Mouse (Mus musculus) right cerebral cortex, postnatal 4 days (tissue): ENCODE data around the gene Gm39115.

Experiments
- DNase-seq: peaks from one replicate; pipeline ENCODE4 v3.0.0-alpha.2; 2022

Gm39115 gene

DNA sequence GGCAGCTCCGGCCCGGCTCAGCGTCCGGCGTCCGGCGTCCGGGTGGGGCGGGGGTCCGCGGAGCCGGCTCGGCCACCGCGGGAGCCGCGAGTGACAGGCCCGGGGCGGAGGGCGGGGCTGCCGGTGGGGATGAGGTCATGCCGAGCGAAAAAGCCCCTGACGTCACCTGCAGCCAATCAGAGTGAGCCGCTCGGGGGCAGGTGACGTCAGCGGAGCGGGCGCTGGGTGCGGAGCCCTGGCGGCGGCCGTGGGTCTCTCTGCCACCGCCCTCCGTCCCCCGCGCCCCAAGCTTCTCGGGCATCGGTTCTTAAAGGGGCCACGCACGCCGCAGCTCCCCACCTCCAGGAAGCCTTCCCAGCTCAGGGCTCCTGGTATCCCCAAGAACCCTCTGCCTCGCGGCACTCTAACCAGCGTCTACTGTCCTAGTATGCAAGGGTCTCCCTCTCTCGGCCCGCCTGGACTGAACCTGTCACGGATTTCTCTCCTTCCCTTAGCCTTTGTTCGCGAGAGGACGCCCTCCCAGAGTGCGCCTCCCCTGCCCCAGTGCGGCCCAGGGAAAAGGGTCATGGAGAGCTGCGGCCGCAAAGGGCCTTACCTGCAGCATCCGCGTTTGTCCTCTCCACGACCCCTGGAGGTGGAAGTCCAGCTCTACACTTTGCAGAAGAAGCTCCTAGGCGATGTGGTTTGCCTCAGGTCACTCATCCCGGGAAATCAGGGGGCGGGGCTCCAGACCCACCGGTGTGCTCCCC lies 40.5 kb downstream of the Gm39115 start, which contains the start of gene Dusp8:
Gene Dusp8 (minus strand): TSS at position 661 of the 749 bp plus-strand sequence.
- peak; percentile 93 for DNase-seq

DNA sequence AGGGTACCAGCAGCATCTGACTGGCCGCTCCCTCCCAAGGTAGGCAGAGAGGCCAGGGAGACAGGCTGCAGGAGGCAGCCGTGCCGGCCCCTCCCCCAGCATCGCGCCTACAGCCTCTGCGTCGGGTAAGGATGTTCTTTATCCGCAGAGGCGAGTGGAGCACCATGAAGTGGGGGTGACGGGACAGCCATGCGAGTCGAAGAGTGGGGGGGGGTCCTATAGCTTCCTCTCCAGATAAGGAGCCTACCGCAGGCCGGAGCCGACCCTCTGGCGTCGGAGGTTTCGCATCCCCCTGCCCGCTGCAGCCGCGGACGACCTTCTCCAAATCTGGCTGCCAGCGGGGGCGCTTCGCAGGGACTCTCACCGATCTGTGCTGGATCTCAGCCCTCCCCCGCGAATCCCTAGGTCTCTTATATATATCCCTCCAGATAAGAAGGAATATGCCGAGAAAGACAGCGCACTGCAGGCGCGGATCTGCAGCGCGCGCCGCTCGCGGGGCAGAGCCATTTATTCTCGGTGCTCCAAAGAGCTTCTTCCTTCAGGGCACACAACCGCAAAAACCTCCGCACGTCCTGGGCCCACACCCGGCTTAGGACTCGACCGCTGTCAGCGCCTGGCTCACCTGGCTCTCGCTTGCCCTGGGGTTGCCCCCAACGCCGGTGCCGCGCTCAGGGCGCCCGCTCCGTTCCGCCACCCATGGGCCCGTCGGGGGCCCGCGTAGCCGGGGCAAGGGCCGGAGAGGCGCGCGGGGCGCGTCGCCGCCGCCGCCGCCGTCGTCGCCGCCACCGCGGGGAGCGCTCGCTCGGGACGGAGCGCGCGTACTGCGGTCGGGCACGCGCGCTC lies 41.3 kb downstream of the Gm39115 start:
- DNase-seq: peak; percentile 62

DNA sequence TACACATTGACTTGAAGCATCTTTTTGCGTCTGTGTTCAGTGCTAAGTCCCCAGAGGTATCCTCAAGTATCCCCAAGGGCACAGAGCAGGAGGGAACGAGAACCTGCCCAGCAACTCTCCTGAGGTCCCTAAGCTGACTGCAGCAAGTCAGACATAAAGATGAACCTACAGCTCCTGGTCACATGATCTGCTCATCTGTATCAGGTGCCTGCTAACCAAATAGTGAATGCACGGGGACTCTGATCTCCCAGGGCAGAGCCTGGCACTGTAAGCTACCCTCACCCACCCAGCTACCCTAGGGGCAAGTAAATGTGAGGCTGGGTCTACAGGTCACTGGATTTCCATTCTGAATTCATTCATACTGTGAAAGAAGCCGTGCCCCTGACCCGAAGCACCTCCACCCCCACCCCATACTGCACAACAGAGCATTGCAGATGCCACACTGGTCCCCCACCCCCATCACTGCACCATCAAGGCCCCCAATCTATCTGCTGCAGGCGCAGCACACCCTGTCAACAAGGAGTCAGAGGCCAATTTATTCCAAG lies 42.1 kb downstream of the Gm39115 start:
- no peak for DNase-seq

DNA sequence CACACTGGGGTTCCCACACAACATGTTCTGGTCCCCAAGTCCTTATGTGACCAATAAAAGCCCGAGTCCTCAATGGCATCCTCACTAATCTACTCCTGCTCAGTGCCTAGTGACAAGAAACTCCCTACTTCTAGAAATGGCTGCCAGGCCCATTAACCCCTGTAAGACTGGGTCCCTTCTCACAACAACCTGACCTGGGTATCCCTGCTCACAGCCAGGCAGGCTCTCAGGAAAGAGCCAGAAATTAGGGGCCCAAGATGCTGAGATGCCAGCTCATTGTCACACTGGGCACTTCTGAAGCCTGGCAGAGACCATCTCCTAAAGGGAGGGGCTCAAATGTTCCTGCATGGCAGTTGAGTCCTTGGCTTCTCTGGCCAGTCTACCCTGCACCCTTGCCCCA lies 42.8 kb downstream of the Gm39115 start:
- no peak for DNase-seq

DNA sequence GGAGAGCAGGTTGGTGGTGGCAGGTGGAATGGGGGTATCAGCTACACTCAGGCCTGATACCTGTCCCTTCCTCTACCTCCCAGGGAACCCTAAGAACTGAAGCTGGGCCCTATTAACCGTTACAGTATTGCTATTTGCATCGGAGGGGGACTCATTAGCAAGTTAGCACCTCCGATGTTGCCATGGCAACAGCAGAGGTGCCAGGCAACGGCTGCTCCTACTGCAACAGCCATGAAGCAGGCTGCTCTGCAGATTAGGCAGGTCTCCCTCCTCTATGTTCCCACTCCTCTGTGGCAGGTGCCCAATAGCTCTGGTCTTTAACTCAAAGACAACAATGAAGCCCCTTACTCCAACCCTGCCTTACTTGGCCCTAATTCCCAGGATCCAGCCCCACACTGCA lies 44.0 kb downstream of the Gm39115 start:
- peak; percentile 55 for DNase-seq

DNA sequence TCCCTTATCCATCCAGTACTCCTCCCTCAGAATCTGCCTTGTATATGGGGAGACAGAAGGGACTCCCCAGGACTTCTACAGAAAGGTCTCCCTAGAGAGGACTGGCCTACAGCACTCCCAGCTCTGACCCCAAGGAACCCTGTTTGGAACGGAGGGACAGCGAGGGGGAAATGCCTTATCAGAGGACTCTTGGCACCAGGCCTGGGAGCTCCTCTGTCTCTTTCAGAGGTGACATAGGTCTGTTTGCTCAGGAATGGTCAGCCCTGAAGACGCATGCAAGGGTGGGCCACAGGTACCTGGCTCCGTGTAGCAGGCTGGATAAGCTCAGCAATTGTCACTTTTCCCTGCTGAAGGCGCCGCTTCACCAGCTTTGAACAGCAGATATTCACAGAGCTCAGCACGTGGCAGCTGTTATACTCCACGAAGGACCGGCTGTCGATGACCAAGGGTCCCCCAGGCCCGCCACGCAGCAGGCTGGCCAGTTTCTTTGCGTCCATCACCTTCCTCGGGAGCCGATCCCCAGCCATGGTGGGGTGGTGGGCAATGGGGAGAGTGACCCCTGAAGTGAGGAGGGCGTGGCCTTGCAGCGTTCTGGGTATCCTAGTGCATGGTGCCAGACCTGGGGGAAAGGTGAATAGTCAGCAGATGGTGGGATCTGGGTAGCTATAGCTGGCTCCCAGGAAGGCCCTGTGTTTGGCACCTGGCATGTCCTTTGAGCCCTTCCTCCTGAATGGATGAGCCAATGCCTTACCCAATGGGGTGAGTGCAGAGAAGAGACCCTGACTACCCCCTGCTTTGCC lies 46.0 kb downstream of the Gm39115 start:
- DNase-seq: no peak

DNA sequence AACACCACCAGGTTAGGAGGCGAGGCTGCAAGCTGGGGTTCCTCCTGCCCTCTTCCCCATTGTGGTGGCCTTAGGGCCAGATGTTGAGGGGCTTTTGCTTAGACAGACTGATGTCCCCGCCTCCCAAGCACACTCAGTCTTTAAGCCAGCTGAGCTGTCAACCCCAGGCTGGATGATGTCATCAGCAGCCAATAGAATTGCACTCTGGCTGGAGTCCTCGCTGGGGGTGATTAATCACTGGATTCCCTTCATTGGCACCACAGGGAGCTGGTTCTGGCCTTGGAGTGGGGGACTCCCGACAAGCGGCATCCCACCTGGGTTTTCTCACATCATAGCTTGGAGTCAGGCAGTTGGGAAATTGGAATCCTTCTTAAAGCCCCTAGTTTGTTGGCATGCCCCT lies 46.9 kb downstream of the Gm39115 start:
- peak; percentile 24 for DNase-seq

DNA sequence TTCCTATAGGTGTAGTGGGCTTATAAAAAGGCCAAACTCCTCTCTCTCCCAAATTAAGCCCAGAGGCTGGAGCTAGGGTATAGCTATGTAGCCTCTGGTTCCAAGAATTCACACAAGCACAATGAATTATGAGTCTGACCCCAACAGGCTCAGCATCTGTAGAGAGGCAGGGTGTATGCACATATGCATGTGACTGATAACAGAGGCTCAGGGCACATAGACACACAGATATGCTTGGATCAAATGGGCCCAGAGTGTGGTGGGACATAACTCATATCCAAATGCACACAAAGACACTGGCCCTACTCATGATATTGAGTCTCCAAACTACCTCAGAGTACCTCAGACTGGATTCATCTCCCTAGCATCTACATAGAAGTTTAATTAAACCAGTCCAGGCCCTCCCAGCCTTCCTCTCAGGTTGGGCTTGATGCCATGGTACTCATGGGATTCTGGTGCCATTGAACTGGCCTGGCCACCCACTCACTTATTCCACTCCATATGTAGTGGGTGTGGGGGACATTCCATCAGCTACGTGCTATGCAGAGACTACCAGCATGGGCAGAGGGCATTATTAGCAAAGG lies 48.7 kb downstream of the Gm39115 start:
- DNase-seq: no peak

DNA sequence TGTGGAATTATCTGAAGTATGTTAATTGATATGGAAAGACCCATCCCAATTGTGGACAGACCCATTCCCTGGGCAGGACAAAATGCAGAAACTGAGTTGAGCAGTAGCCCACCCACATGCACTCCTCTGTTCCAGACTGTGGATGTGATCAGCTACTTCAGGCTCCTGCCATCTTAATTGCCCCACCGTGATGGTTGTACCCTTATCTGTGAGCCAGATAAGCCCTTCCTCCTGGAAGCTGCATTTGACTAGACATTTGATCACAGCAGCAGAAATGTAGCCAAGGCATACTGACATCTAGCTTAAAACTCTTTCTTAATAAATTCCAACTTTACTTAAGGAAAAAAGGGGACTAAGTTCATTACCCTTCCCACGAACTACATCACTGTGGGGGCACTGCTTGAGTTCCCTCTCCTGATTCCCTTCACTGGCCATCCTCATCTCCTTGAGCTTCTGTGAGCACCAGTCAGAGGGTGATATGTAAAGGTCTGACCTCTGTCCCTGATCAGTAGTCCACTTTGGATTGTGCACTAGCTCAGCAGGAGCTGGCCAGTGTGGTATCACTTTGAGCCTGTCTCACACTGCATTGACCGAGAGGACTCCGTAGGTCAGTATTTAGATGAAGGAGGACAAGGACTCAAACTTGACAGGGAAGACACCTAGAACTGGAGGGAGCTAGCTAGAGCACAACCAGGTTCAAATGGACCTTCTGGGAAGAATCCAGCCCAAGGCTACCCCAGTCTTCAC lies 49.5 kb downstream of the Gm39115 start:
- DNase-seq: no peak
